Mouse (Mus musculus) liver, embryonic 14.5 days (tissue): ENCODE data around the gene Ebf1.

Experiments used
- CTCF ChIP-seq: IDR thresholded peaks from 2 replicates; pipeline ENCODE4 v1.5.1; 2016; ENCODE audit warnings: antibody characterized with exemption, low read depth, control low read depth
- EP300 ChIP-seq: IDR thresholded peaks from 2 replicates; pipeline ENCODE4 v1.6.1; 2016; ENCODE audit warnings: antibody characterized with exemption, low read depth

DNA sequence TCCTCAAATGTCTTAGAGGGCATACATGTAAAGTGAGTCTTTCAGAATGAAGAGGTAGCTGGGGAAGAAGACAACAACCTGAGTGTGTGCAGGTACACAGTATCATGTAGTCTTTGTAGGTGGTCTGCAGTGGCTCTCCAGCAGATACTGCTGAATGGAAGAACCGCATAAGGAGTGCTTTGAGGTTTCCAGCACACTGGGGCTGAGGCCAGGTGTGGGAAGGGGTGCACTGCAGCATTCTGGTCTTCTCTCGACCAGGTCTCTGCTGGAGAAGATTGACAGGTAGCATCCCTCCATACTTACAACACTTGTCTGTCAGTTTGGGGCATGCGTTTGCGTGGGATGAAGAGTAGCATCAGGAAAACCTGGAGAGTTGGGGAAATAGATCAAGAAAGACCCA, 104.9 kb downstream of the Ebf1 start:
- TF ChIP-seq CTCF (no peak), EP300 (no peak)
